Mouse (Mus musculus): ENCODE measurements around the gene Shf.

Shf gene

GRCm38 (mm10) chr2:122301921-122302573, 66.9 kb downstream of the Shf start:
- DNase-seq (ENCODE audit: low spot score), result no peak

GRCm38 (mm10) chr2:122301081-122301920, 67.7 kb downstream of the Shf start:
- no peak for DNase-seq (ENCODE audit: low spot score)

DNA sequence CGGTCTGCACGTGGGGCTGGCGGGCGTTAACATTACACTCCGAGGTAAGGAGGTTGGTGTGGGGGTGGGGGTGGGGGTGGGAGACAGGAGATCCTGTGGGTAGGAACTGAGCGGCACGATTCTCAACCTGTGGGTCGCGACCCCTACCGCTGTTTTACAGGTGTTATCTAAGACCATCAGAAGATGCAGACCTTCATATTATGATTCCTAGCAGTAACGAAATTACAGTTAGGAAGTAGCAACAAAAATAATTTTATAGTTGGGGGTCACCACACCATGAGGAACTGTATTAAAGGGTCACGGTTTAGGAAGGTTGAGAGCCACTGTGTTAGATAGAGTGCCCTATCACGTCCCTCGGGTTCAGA, 68.3 kb downstream of the Shf start:
- no peak for DNase-seq (ENCODE audit: low spot score)

GRCm38 (mm10) chr2:122299911-122300655, 68.9 kb downstream of the Shf start:
- no peak for DNase-seq (ENCODE audit: low spot score)
